Mouse (Mus musculus): ENCODE measurements around the gene Csf2rb.

The Csf2rb gene

DNA sequence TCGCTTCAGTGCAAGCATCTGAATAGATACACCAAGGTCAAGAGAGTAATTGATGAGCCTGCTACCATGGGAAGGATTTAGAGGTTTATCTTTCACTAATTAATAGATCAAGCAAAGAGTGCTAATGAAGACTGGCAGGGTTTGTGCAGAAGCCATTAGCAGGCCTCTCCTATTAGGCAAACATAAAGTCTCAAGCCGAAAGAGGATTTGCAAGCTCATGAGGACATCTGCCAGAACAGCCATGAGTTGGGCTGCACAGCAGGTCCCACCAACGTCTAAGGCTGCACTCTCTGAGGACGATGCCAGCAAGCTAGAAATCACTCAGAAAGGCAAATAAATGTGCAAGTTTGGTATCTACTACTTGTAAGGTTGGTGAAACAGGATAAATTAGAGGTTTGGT is 55.2 kb downstream of the Csf2rb start:
- DNase-seq: no peak

DNA sequence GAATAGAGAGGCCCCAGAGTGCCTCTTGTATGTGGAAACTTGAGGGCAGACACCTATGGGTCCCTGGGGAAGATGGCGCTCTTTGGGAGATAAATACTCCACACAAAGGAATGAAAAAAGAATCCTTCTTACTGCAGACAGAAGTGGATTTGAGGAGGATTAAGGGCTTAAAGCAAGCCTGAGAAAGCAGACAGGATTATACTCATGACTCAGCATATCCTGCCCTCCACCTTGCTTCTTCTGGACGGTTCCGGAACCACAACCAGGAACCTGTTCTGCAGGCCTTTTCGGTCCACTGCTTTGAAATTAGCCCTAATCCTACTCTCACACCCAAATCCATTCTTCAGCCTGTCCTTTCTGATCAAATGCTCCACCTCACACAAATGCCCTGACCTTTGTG is 56.6 kb downstream of the Csf2rb start:
- no peak for DNase-seq

DNA sequence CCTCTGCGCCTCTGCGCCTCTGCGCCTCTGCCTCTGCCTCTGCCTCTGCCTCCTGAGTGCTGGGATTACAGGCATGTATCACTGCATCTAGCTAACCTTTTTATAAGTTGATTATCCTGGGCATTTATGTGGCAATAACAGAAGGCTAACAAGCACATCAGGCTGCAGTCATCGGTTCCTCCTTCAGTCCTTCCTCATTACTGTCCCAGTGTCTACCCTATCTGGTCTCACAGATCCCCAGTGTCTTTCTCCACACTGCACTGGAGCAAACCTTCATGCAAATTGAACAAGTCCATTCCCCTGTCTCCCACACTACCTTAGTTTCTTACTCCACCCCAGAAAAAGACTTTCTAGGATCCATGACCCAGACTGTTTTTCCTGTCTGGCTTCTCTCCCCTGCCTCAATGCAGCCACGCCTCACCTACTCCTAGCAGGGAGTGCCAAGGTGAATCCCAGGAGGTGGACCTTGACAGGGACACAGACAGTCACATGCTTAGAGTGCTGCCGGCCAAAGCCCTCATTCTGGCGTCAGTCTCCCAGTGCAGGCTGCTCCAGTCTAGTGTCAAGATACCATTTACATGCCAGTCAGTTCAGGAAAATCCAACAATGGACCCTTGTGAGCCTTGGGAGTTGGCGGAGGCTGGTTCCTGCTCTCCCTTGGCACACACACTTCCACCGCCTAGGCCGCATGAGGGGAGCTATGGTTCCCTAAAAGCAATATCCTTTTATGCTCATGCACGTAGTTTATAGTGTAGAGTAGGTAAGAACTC is 58.1 kb downstream of the Csf2rb start:
- DNase-seq: peak; percentile 29 to 47

DNA sequence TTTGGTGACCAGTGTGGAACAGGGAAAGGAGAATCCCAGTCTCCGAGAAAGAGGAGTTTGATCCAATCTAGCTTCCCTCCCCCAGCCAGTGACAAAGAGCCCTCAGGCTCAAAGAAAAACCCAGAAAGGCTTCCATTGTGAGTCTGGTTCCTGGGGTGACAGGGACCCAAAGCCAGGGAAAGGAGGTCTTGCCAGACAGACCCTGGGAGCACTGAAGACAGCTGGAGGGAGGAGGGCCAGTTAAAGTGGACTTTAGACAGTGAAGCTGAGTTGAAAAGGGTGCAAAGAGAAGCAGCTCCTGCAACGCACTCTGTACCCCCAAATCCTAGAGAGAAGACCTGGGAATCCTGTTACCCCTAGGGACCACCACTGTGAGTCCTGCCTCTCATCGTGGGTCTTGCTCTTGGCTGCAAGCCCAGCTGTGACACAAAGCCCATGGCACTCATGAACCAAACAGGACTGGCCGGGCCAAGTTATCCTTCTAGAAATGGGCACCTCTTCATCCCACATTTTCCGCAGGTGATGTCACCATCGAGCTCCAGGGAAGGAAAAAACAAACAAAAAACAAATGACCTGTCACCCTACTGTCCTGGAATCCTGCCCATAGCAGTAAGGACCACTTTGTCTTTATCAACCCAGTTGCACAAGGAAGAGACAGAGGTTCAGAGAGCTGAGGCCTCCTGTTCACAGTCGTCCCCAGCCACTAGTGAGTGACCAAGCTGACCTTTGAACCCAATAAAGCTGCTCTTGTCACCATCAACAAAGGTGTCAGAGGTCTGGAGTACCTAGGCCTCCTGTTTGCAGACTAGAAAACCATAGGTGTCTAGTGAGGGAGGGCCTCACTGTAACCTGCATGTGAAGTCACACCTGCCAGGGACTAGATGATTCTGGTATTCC is 58.9 kb downstream of the Csf2rb start:
- no peak for DNase-seq

DNA sequence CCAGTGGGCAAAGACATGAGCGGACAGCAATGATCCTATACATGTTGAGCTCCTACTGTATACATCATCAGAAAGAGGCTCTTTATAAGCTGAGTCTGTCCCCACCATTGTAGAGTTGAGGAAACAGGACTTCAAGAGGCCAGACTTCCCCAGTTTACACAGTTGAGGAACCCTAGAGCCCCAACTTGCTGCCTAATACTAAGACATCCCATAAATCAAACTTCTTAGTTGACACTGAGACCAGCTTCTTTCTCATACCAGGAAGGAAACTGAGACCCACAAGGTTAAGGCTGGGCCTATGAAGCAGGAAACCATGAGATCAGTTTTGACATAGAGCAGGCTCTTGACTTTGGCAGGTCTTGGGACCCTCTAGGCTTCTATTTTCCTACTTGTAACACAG is 60.0 kb downstream of the Csf2rb start:
- DNase-seq: no peak

DNA sequence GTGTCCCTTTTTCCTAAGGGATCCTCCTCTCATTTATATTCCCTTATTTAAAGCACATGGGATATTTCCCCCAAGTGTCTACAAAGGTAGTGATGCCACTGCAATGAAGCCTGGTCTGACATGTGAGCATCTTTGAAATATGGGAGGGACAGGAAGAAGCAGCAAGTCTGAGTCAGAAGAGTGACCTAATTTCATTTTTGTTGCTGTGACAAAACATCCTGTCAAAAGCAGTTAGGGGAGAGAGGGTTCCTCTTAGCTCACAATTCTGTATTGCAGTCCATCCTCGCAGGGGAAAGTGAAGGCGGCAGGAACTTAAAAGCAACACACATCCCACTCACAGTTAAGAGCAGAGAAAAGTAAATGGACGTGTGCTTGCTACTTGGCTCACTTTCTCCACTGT is 65.3 kb downstream of the Csf2rb start:
- no peak for DNase-seq

DNA sequence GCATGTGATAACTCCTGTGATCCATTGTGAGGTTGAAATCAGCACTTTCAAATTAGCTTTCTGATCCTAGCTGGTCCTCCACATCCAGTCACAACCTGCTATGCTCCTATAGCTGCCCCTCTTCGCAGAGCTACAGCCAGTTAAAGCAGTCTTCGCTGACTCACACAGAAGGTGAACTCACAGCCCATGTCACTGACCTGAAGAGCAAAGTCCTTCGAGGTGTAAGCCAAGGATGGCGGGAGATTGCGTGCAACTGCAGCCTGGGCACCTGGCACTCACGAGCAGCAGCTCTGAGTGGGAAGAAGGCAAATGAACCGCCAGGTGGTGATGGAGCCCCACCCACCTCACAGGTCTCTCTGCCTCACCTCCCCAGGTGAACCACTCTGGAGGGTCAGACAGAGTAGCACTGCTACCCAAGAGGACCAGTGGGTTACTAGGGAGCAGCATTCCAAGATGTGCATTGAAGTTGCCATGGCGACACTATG is 70.0 kb downstream of the Csf2rb start, which contains the start of gene Tex33:
Gene Tex33, minus strand, starts transcription at position 435 of the 485 bp plus-strand sequence.
- DNase-seq: no peak

DNA sequence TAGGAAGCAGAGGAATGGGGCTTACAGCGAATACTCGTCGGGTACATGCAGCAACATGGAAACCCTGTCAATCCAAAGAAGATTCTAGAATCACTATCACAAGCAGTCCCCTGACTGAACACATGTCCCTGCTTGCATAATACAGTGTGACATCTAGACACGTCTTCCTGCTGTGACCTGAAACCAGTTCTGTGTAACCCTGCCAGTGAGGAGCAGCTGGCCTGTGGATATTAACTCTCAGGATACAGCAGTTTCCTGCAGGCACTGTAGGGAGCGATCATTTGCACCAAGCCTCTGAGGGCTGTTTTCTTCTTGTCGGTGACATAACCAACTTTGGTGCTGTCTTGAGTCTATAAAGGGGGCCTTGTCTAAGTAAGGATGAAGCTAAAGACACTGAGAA is 75.8 kb downstream of the Csf2rb start:
- no peak for DNase-seq

DNA sequence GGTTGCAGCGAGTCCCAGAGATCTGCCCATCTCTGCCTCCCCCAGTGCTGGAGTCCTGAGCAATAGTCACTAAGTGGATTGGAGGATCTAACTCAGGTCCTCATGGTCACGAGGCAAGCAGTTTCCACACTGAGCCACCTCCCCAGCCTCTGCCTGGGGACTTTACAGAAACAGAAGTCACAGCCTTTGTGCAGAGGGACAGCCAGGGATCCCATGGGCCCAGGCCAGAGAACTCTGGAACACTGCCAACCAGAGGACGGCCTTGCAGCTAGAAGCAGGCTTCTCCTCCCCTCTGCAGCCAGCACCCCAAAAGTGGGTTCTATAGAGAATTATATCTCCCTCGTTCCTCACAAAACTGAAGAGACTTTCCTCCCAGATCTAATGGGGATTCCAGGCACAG is 76.4 kb downstream of the Csf2rb start:
- peak; percentile 64 to 73 for DNase-seq

DNA sequence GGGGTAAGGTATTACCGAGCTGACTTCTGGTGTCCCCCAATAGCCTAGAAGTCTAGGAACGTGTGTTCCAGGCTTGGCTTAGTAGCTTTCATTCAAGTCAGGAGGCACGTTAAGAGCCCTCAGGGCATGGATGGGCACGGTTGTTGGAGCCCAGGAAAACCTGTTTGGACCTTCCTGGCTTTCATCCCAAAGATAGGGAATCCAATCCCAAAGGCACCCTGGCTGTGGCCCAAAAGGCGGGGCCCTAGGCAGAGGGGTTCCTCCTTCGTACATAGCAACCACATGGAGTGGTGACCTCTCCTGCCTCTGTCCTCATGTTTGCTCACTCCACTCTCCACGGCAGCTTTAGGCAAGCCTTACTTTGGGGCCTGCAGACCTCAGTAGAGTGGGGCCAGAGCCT is 76.9 kb downstream of the Csf2rb start:
- peak; percentile 30 to 50 for DNase-seq

DNA sequence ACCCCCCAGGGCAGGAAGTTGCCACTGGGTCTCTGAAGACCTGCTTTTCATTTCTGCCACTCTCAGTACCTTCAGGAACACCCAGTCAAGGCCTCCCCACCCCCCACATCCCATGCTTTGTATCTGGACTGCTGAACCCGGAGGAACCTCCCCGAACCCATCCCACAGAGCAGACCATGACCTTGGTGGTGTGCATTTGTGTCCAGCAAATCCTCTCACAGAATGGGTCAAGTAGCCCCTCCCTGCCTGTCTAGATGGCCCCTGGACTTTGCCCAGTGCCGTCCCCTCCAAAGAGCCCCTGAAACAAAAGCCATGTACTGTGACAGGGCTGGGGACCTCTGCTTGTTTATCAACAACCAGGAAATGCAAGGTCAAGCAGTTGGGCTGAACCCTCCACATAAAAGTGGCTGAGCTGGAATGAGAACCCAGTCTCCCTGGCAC is 77.8 kb downstream of the Csf2rb start:
- peak; percentile 70 to 85 for DNase-seq
